Mouse (Mus musculus) embryonic facial prominence, embryonic 11.5 days (tissue): ENCODE measurements around the gene Olfr679. TPM values are rescaled to one million over a fixed set of nuclear protein-coding genes. Genes with fewer than 3 reads are reported as not detected.
"Not testable (repeated sequence)": the region's sequence is repeated elsewhere in the genome, so short reads cannot be mapped to it uniquely, and the experiment has no call there.

ENCODE experiments used
- ATAC-seq: fragments of 200-750 bp; cut with Nextera tagmentation; replicated peaks from 2 replicates; pipeline ENCODE4 v1.8.0; 2017; ENCODE audit warnings: low read depth; ENCODE audit not compliant: insufficient number of reproducible peaks, low FRiP score, low TSS enrichment
- DNase-seq: peaks from one replicate; pipeline ENCODE4 v3.0.0-alpha.2; 2015; ENCODE audit warnings: low spot score
- H3K27ac ChIP-seq: fragments of 300-500 bp; sonication (generic); replicated peaks from 2 replicates; pipeline ENCODE4 v1.5.1; 2014; ENCODE audit warnings: mild to moderate bottlenecking, low read depth, low read length, control low read depth
- H3K27me3 ChIP-seq: fragments of 300-500 bp; sonication (generic); 2 replicates; pipeline ENCODE4 v1.6.1; 2014; ENCODE audit warnings: mild to moderate bottlenecking, low read length, moderate library complexity, mixed read lengths; ENCODE audit not compliant: control insufficient read depth, insufficient read depth
- H3K36me3 ChIP-seq: fragments of 300-500 bp; sonication (generic); replicated peaks from 2 replicates; pipeline ENCODE4 v1.6.1; 2014; ENCODE audit warnings: low read depth, mild to moderate bottlenecking, low read length, moderate library complexity, mixed read lengths; ENCODE audit not compliant: control insufficient read depth, insufficient read depth
- H3K4me1 ChIP-seq: fragments of 300-500 bp; sonication (generic); 2 replicates; pipeline ENCODE4 v1.6.1; 2014; ENCODE audit warnings: low read length, mixed read lengths; ENCODE audit not compliant: control insufficient read depth, insufficient read depth
- H3K4me2 ChIP-seq: fragments of 300-500 bp; sonication (generic); 2 replicates; pipeline ENCODE4 v1.6.1; 2014; ENCODE audit warnings: low read depth, mild to moderate bottlenecking, control low read depth, low read length, moderate library complexity
- H3K4me3 ChIP-seq: fragments of 300-500 bp; sonication (generic); 2 replicates; pipeline ENCODE4 v1.5.1; 2014; ENCODE audit warnings: low read depth, low read length, control low read depth
- H3K9ac ChIP-seq: fragments of 300-500 bp; sonication (generic); replicated peaks from 2 replicates; pipeline ENCODE4 v1.6.1; 2014; ENCODE audit warnings: mild to moderate bottlenecking, control low read depth, low read length
- H3K9me3 ChIP-seq: fragments of 300-500 bp; sonication (generic); replicated peaks from 2 replicates; pipeline ENCODE4 v1.6.1; 2016; ENCODE audit warnings: mild to moderate bottlenecking, low read length, inconsistent platforms, mixed read lengths; ENCODE audit not compliant: control insufficient read depth
- WGBS: fragments of 180-500 bp; shearing (Covaris S2); extraction: QIAGEN DNeasy Blood & Tissue Kit; methylation state at CpG from one replicate; pipeline ENCODE4 v1.1.7; 2014; 5-methylcytosine and 5-hydroxymethylcytosine counted together
- polyA plus RNA-seq: library from polyadenylated mRNA; unstranded; fragments of >200 nt; fragmentation: Nextera tagmentation; extraction: Ambion mirVana; gene quantifications from 2 replicates; pipeline ENCODE4 v1.2.1, GENCODE M21; 2014

Olfr679 gene
- polyA plus RNA-seq = not detected in 2 replicates

- no peak within 1 kb of the TSS for H3K4me3 ChIP-seq
- H3K36me3 ChIP-seq = no peaks in the 10 kb centered on the region
- no peaks in the 10 kb centered on the region for H3K4me1 ChIP-seq
- no peak for ATAC-seq
- H3K27me3 ChIP-seq = no peaks in the 10 kb centered on the region
- no peak within 1 kb of the TSS for H3K27ac ChIP-seq
- H3K9me3 ChIP-seq = no peaks in the 10 kb centered on the region
- no peak within 1 kb of the TSS for H3K9ac ChIP-seq
- no peak for DNase-seq
- H3K4me2 ChIP-seq = no peak within 1 kb of the TSS
- WGBS = 43% methylated on average over 1 of the region's 1 CpGs
These were observed at the start of gene Olfr679 for GRCm38 (mm10) chr7:105080905-105081304. Gene Olfr679 (plus strand): TSS chr7:105081205.

GRCm38 (mm10) chr7:105032398-105032797 is 48.6 kb upstream of the Olfr679 start, which contains the start of gene Olfr676:
Gene Olfr676 (plus strand): TSS chr7:105032698.
- H3K4me2 ChIP-seq = no peak within 1 kb of the TSS
- H3K4me1 ChIP-seq = no peaks in the 10 kb centered on the region
- no peak for DNase-seq
- no peak within 1 kb of the TSS for H3K27ac ChIP-seq
- ATAC-seq = no peak
- H3K4me3 ChIP-seq = no peak within 1 kb of the TSS
- H3K9me3 ChIP-seq = no peaks in the 10 kb centered on the region
- H3K27me3 ChIP-seq = no peaks in the 10 kb centered on the region
- H3K9ac ChIP-seq = no peak within 1 kb of the TSS
- H3K36me3 ChIP-seq = no peaks in the 10 kb centered on the region

- ATAC-seq, H3K27me3 ChIP-seq, H3K9me3 ChIP-seq, H3K27ac ChIP-seq, H3K4me2 ChIP-seq, DNase-seq, H3K36me3 ChIP-seq, H3K4me3 ChIP-seq, H3K4me1 ChIP-seq, H3K9ac ChIP-seq: not testable (repeated sequence)
- 65% methylated on average over 5 of the region's 5 CpGs for WGBS
These were observed 47.2 kb upstream of the Olfr679 start for GRCm38 (mm10) chr7:105033836-105034235.

- Histone ChIP-seq H3K4me3 (no peak overlapping the region), H3K4me1 (no peaks in the 10 kb centered on the region), H3K27ac (no peak overlapping the region), H3K36me3 (no peaks in the 10 kb centered on the region), H3K27me3 (no peaks in the 10 kb centered on the region), H3K9me3 (no peaks in the 10 kb centered on the region), H3K4me2 (no peak overlapping the region), H3K9ac (no peak overlapping the region)
- DNase-seq (no peak), ATAC-seq (no peak)
These were observed 22.1 kb upstream of the Olfr679 start for GRCm38 (mm10) chr7:105058951-105059350.

- no peak within 1 kb of the TSS for H3K4me3 ChIP-seq
- 94% methylated on average over 1 of the region's 1 CpGs for WGBS
- H3K9ac ChIP-seq = no peak within 1 kb of the TSS
- no peaks in the 10 kb centered on the region for H3K9me3 ChIP-seq
- ATAC-seq = no peak
- H3K4me2 ChIP-seq = no peak within 1 kb of the TSS
- H3K36me3 ChIP-seq = no peaks in the 10 kb centered on the region
- H3K27me3 ChIP-seq = no peaks in the 10 kb centered on the region
- no peak for DNase-seq
- no peaks in the 10 kb centered on the region for H3K4me1 ChIP-seq
- H3K27ac ChIP-seq = no peak within 1 kb of the TSS
These were observed 16.8 kb upstream of the Olfr679 start, which contains the start of gene Olfr678 for GRCm38 (mm10) chr7:105064175-105064574. Gene Olfr678 (plus strand): TSS chr7:105064475.

- H3K4me1 ChIP-seq, H3K27ac ChIP-seq, DNase-seq, H3K9ac ChIP-seq, H3K9me3 ChIP-seq, H3K4me3 ChIP-seq, H3K36me3 ChIP-seq, ATAC-seq, H3K27me3 ChIP-seq, H3K4me2 ChIP-seq: not testable (repeated sequence)
These were observed 11.7 kb downstream of the Olfr679 start, which contains the start of gene Olfr680-ps1 for GRCm38 (mm10) chr7:105092717-105093116. Gene Olfr680-ps1 (minus strand): TSS chr7:105092817.

- H3K9ac ChIP-seq = no peak within 1 kb of the TSS
- H3K4me3 ChIP-seq = no peak within 1 kb of the TSS
- no peak within 1 kb of the TSS for H3K27ac ChIP-seq
- H3K4me2 ChIP-seq = no peak within 1 kb of the TSS
- no peaks in the 10 kb centered on the region for H3K4me1 ChIP-seq
- DNase-seq (no peak), ATAC-seq (no peak)
- H3K36me3 ChIP-seq = no peaks in the 10 kb centered on the region
- H3K9me3 ChIP-seq = no peaks in the 10 kb centered on the region
- H3K27me3 ChIP-seq = no peaks in the 10 kb centered on the region
These were observed 35.5 kb downstream of the Olfr679 start, which contains the start of gene Olfr681 for GRCm38 (mm10) chr7:105116536-105116935. Gene Olfr681 (plus strand): TSS chr7:105116836.
